In genomic region chr4:25684976-25685375, GRCm38 (mm10) we compare ENCODE assay signal across 15 mouse cellular contexts.
DNase-seq lines count a peak whose midpoint lies in the region; ATAC-seq and TF ChIP-seq lines count a peak whose summit lies in the region.
"Had no signal": no experiment of that assay in that cellular context is flagged by ENCODE, and none has a peak within 500 bp of the region (broad histone marks: within the 10 kb centered on the region; RNA-seq: fewer than 3 reads in every experiment).

No protein-coding gene starts in this region.

- peak; percentile 3 for DNase-seq in hindbrain, embryonic 11.5 days (ENCODE audit: low spot score)
- peak; percentile 14 for DNase-seq in liver, postnatal 0 days
- DNase-seq in G1E (ENCODE audit: low spot score), result no peak
- peak; percentile 24 for DNase-seq in kidney, postnatal 14 days
- no peak for DNase-seq in right cerebral cortex, postnatal 4 days
- DNase-seq in cerebellum, adult 9-10 months, result no peak
- DNase-seq: cerebellum, adult 11-12 months; heart, adult 11 months; liver, embryonic 13.5 days; lung, postnatal 4 days; right cerebral cortex, postnatal 14 days had no signal

- H3K27me3 ChIP-seq in hindbrain, embryonic 11.5 days (ENCODE audit: control insufficient read depth, insufficient read depth, low read length), result no peaks in the 10 kb centered on the region
- H3K27me3 ChIP-seq in hindbrain, embryonic 16.5 days (replicated peaks; ENCODE audit: control insufficient read depth, insufficient read depth, low read length), result no peaks in the 10 kb centered on the region
- no peaks in the 10 kb centered on the region for H3K27me3 ChIP-seq in liver, postnatal 0 days (ENCODE audit: insufficient read depth, low read length)
- no peaks in the 10 kb centered on the region for H3K27me3 ChIP-seq in liver, embryonic 12.5 days (replicated peaks)
- no peaks in the 10 kb centered on the region for H3K27me3 ChIP-seq in G1E (ENCODE audit: insufficient read depth, low read length)
- H3K27me3 ChIP-seq: liver, embryonic 13.5 days; midbrain, embryonic 15.5 days; neural tube, embryonic 15.5 days had no signal

- H3K4me1 ChIP-seq in hindbrain, embryonic 11.5 days (replicated peaks; ENCODE audit: control insufficient read depth, insufficient read depth, low read length), result no peaks in the 10 kb centered on the region
- H3K4me1 ChIP-seq in hindbrain, embryonic 16.5 days (ENCODE audit: control insufficient read depth, insufficient read depth, low read depth, low read length), result no peaks in the 10 kb centered on the region
- H3K4me1 ChIP-seq in liver, postnatal 0 days (ENCODE audit: insufficient read depth), result no peaks in the 10 kb centered on the region
- H3K4me1 ChIP-seq in liver, embryonic 12.5 days, result no peaks in the 10 kb centered on the region
- H3K4me1 ChIP-seq in G1E (ENCODE audit: insufficient read depth, low read depth, low read length), result peaks cover 11% of the 10 kb centered on the region; the same call in 1 of the 2 replicates
- H3K4me1 ChIP-seq: liver, embryonic 13.5 days; midbrain, embryonic 15.5 days; neural tube, embryonic 15.5 days had no signal

- no peak for TF ChIP-seq EP300 in liver, postnatal 0 days (IDR thresholded peaks at IDR 0.05; ENCODE audit: low read depth)

- H3K9me3 ChIP-seq in hindbrain, embryonic 11.5 days (ENCODE audit: control insufficient read depth, low read length), result no peaks in the 10 kb centered on the region
- no peaks in the 10 kb centered on the region for H3K9me3 ChIP-seq in hindbrain, embryonic 16.5 days (ENCODE audit: control insufficient read depth, low read length)
- no peaks in the 10 kb centered on the region for H3K9me3 ChIP-seq in liver, postnatal 0 days (ENCODE audit: low read length)
- H3K9me3 ChIP-seq in liver, embryonic 12.5 days (replicated peaks), result no peaks in the 10 kb centered on the region
- no peaks in the 10 kb centered on the region for H3K9me3 ChIP-seq in G1E (replicated peaks)
- H3K9me3 ChIP-seq: liver, embryonic 13.5 days; midbrain, embryonic 15.5 days; neural tube, embryonic 15.5 days had no signal

- H3K27ac ChIP-seq in hindbrain, embryonic 11.5 days (ENCODE audit: low read depth, low read length), result no peak overlapping the region
- no peak overlapping the region for H3K27ac ChIP-seq in hindbrain, embryonic 16.5 days (ENCODE audit: low read depth, low read length)
- no peak overlapping the region for H3K27ac ChIP-seq in liver, postnatal 0 days (ENCODE audit: low read depth)
- H3K27ac ChIP-seq in liver, embryonic 12.5 days, result no peak overlapping the region
- H3K27ac ChIP-seq: liver, embryonic 13.5 days; midbrain, embryonic 15.5 days; neural tube, embryonic 15.5 days had no signal

- WGBS in hindbrain, embryonic 11.5 days, result 94% methylated on average over 3 of the region's 3 CpGs
- WGBS in hindbrain, embryonic 16.5 days, result 87% methylated on average over 3 of the region's 3 CpGs
- WGBS in liver, postnatal 0 days (ENCODE audit: insufficient replicate concordance), result 64% methylated on average over 3 of the region's 3 CpGs
- WGBS in liver, embryonic 12.5 days (ENCODE audit: insufficient replicate concordance), result 77% methylated on average over 3 of the region's 3 CpGs

- no peaks in the 10 kb centered on the region for H3K36me3 ChIP-seq in hindbrain, embryonic 11.5 days (ENCODE audit: control insufficient read depth, insufficient read depth, low read length)
- H3K36me3 ChIP-seq in hindbrain, embryonic 16.5 days (ENCODE audit: control insufficient read depth, insufficient read depth, low read length), result no peaks in the 10 kb centered on the region
- no peaks in the 10 kb centered on the region for H3K36me3 ChIP-seq in liver, postnatal 0 days (replicated peaks; ENCODE audit: insufficient read depth, low read length)
- no peaks in the 10 kb centered on the region for H3K36me3 ChIP-seq in liver, embryonic 12.5 days
- H3K36me3 ChIP-seq in G1E (replicated peaks), result no peaks in the 10 kb centered on the region
- H3K36me3 ChIP-seq: liver, embryonic 13.5 days; midbrain, embryonic 15.5 days; neural tube, embryonic 15.5 days had no signal

- ATAC-seq in hindbrain, embryonic 11.5 days (ENCODE audit: low FRiP score), result no peak
- ATAC-seq in hindbrain, embryonic 16.5 days, result no peak
- ATAC-seq in liver, postnatal 0 days, result no peak
- ATAC-seq in liver, embryonic 12.5 days, result no peak
- 0 out of 2 replicates have a peak, but pooled peaks have one; percentile 28 for ATAC-seq in G1E (ENCODE audit: extremely low read depth, insufficient number of reproducible peaks, low FRiP score, poor library complexity, severe bottlenecking)
- ATAC-seq: midbrain, embryonic 15.5 days had no signal

- H3K9ac ChIP-seq in hindbrain, embryonic 11.5 days (ENCODE audit: low read depth, low read length), result no peak overlapping the region
- no peak overlapping the region for H3K9ac ChIP-seq in hindbrain, embryonic 16.5 days (ENCODE audit: low read depth, low read length)
- no peak overlapping the region for H3K9ac ChIP-seq in liver, postnatal 0 days (replicated peaks)
- H3K9ac ChIP-seq in liver, embryonic 12.5 days, result no peak overlapping the region
- H3K9ac ChIP-seq: liver, embryonic 13.5 days; midbrain, embryonic 15.5 days; neural tube, embryonic 15.5 days had no signal

- TF ChIP-seq CTCF in liver, postnatal 0 days (IDR thresholded peaks at IDR 0.05; ENCODE audit: low read depth), result peak; percentile 30; the same call in 1 of the 2 replicates
- TF ChIP-seq CTCF in G1E (IDR thresholded peaks at IDR 0.05; ENCODE audit: low read depth, low read length), result no peak

- H3K4me3 ChIP-seq in hindbrain, embryonic 11.5 days (ENCODE audit: low read depth, low read length), result no peak overlapping the region
- no peak overlapping the region for H3K4me3 ChIP-seq in hindbrain, embryonic 16.5 days (ENCODE audit: low read length)
- H3K4me3 ChIP-seq in liver, postnatal 0 days (ENCODE audit: low read depth, low read length), result no peak overlapping the region
- no peak overlapping the region for H3K4me3 ChIP-seq in liver, embryonic 12.5 days
- H3K4me3 ChIP-seq in G1E (ENCODE audit: low read depth, low read length), result no peak overlapping the region
- H3K4me3 ChIP-seq: liver, embryonic 13.5 days; midbrain, embryonic 15.5 days; neural tube, embryonic 15.5 days had no signal

- H3K4me2 ChIP-seq in hindbrain, embryonic 11.5 days (replicated peaks; ENCODE audit: low read depth, low read length), result no peak overlapping the region
- H3K4me2 ChIP-seq in hindbrain, embryonic 16.5 days (ENCODE audit: low read length), result no peak overlapping the region
- no peak overlapping the region for H3K4me2 ChIP-seq in liver, postnatal 0 days (ENCODE audit: low read depth, low read length)
- no peak overlapping the region for H3K4me2 ChIP-seq in liver, embryonic 12.5 days
- H3K4me2 ChIP-seq: liver, embryonic 13.5 days; midbrain, embryonic 15.5 days; neural tube, embryonic 15.5 days had no signal

Comparison
In these comparisons a context has a peak if more than half of its experiments do, and no peak if none do; other contexts are left out.
1. DNase-seq: peak in hindbrain, embryonic 11.5 days (single experiment), liver, postnatal 0 days (single experiment) and kidney, postnatal 14 days (single experiment); none in G1E (single experiment), right cerebral cortex, postnatal 4 days (single experiment) and cerebellum, adult 9-10 months (single experiment).